Mouse (Mus musculus) limb, embryonic 14.5 days (tissue): ENCODE measurements around the gene Spata48. TPM values are rescaled to one million over a fixed set of nuclear protein-coding genes. Genes with fewer than 3 reads are reported as not detected.

Experiments used
- ATAC-seq: fragments of 200-750 bp; cut with Nextera tagmentation; 2 replicates; pipeline ENCODE4 v1.8.0; 2017; ENCODE audit warnings: low read depth, moderate number of reproducible peaks, moderate TSS enrichment; ENCODE audit not compliant: low FRiP score
- DNase-seq: peaks from one replicate; pipeline ENCODE4 v3.0.0-alpha.2; 2015; ENCODE audit warnings: low spot score
- H3K27ac ChIP-seq: fragments of 300-500 bp; sonication (generic); replicated peaks from 2 replicates; pipeline ENCODE4 v1.5.1; 2014; ENCODE audit warnings: low read depth, mild to moderate bottlenecking, low read length, moderate library complexity, mixed read lengths
- H3K27me3 ChIP-seq: fragments of 300-500 bp; sonication (generic); 2 replicates; pipeline ENCODE4 v1.6.1; 2014; ENCODE audit warnings: low read length, mixed read lengths; ENCODE audit not compliant: control insufficient read depth, insufficient read depth
- H3K36me3 ChIP-seq: fragments of 300-500 bp; sonication (generic); 2 replicates; pipeline ENCODE4 v1.6.1; 2014; ENCODE audit warnings: mild to moderate bottlenecking, low read length, moderate library complexity, mixed read lengths; ENCODE audit not compliant: control insufficient read depth, insufficient read depth
- H3K4me1 ChIP-seq: fragments of 300-500 bp; sonication (generic); 2 replicates; pipeline ENCODE4 v1.6.1; 2014; ENCODE audit warnings: antibody characterized with exemption, low read length, mixed read lengths; ENCODE audit not compliant: control insufficient read depth, insufficient read depth
- H3K4me2 ChIP-seq: fragments of 300-500 bp; sonication (generic); replicated peaks from 2 replicates; pipeline ENCODE4 v1.6.1; 2014; ENCODE audit warnings: low read depth, mild to moderate bottlenecking, low read length, moderate library complexity; ENCODE audit not compliant: severe bottlenecking
- H3K4me3 ChIP-seq: fragments of 300-500 bp; sonication (generic); replicated peaks from 2 replicates; pipeline ENCODE4 v1.5.1; 2014; ENCODE audit warnings: low read length
- H3K9ac ChIP-seq: fragments of 300-500 bp; sonication (generic); 2 replicates; pipeline ENCODE4 v1.6.1; 2014; ENCODE audit warnings: mild to moderate bottlenecking, low read depth, low read length, moderate library complexity; ENCODE audit not compliant: severe bottlenecking
- H3K9me3 ChIP-seq: fragments of 300-500 bp; sonication (generic); 2 replicates; pipeline ENCODE4 v1.6.1; 2016; ENCODE audit warnings: low read length; ENCODE audit not compliant: control insufficient read depth
- POLR2A ChIP-seq: fragments of 200-500 bp; IDR thresholded peaks from 2 replicates; pipeline ENCODE4 v1.8.0; 2012; ENCODE audit warnings: inconsistent platforms, mild to moderate bottlenecking, moderate library complexity, borderline replicate concordance; ENCODE audit not compliant: insufficient read depth, insufficient read length; ENCODE audit errors: extremely low read depth
- WGBS: fragments of 180-500 bp; shearing (Covaris S2); extraction: QIAGEN DNeasy Blood & Tissue Kit; methylation state at CpG from one replicate; pipeline ENCODE4 v1.1.7; 2014; 5-methylcytosine and 5-hydroxymethylcytosine counted together
- polyA plus RNA-seq, 2 experiments: library from polyadenylated mRNA; depleted of rRNA in 1 of 2; stranded (reverse) in 1 of 2; unstranded in 1 of 2; fragments of >200 nt; fragmentation: Nextera tagmentation in 1 of 2; extraction: Ambion mirVana in 1 of 2; gene quantifications; 2 replicates each; pipeline versions ENCODE4 v1.2.1 to v1.2.3; 2012 to 2014

The Spata48 gene
- polyA plus RNA-seq, 2 experiments, result 0.52 to 0.70 TPM

GRCm38 (mm10) chr11:11509413-11509812 lies 47.5 kb downstream of the Spata48 start:
- WGBS, result 57% methylated on average over 2 of the region's 2 CpGs

GRCm38 (mm10) chr11:11512056-11512455 lies 50.2 kb downstream of the Spata48 start:
- no peak for TF ChIP-seq POLR2A
- H3K36me3 ChIP-seq, result no peaks in the 10 kb centered on the region
- no peaks in the 10 kb centered on the region for H3K27me3 ChIP-seq
- ATAC-seq (no peak), DNase-seq (no peak)
- H3K9ac ChIP-seq, result no peak overlapping the region
- no peak overlapping the region for H3K4me2 ChIP-seq
- H3K27ac ChIP-seq, result no peak overlapping the region
- H3K4me1 ChIP-seq, result no peaks in the 10 kb centered on the region
- H3K4me3 ChIP-seq, result no peak overlapping the region
- H3K9me3 ChIP-seq, result no peaks in the 10 kb centered on the region
- WGBS, result 38% methylated on average over 2 of the region's 2 CpGs

More at GRCm38 (mm10) chr11:11509413-11509812, 47.5 kb downstream of the Spata48 start:
- no peak overlapping the region for H3K9ac ChIP-seq
- H3K4me3 ChIP-seq, result no peak overlapping the region
- H3K4me2 ChIP-seq, result no peak overlapping the region
- H3K36me3 ChIP-seq, result no peaks in the 10 kb centered on the region
- no peaks in the 10 kb centered on the region for H3K9me3 ChIP-seq
- ATAC-seq (no peak), DNase-seq (no peak)
- no peaks in the 10 kb centered on the region for H3K27me3 ChIP-seq
- TF ChIP-seq POLR2A, result no peak
- H3K4me1 ChIP-seq, result no peaks in the 10 kb centered on the region
- H3K27ac ChIP-seq, result no peak overlapping the region

- no peak for ATAC-seq
- WGBS, result 78% methylated on average over 2 of the region's 2 CpGs
- no peaks in the 10 kb centered on the region for H3K27me3 ChIP-seq
- no peak overlapping the region for H3K27ac ChIP-seq
- H3K4me1 ChIP-seq, result no peaks in the 10 kb centered on the region
- H3K36me3 ChIP-seq, result no peaks in the 10 kb centered on the region
- no peak overlapping the region for H3K4me3 ChIP-seq
- H3K9me3 ChIP-seq, result no peaks in the 10 kb centered on the region
- no peak overlapping the region for H3K4me2 ChIP-seq
- TF ChIP-seq POLR2A, result no peak
- DNase-seq, result no peak
- no peak overlapping the region for H3K9ac ChIP-seq
These were observed 51.3 kb downstream of the Spata48 start for GRCm38 (mm10) chr11:11513008-11513799.

GRCm38 (mm10) chr11:11514920-11515319 lies 53.0 kb downstream of the Spata48 start:
- DNase-seq, result no peak
- no peaks in the 10 kb centered on the region for H3K27me3 ChIP-seq
- no peak for TF ChIP-seq POLR2A
- H3K9me3 ChIP-seq, result no peaks in the 10 kb centered on the region
- H3K4me2 ChIP-seq, result no peak overlapping the region
- no peaks in the 10 kb centered on the region for H3K36me3 ChIP-seq
- H3K4me1 ChIP-seq, result no peaks in the 10 kb centered on the region
- no peak overlapping the region for H3K9ac ChIP-seq
- ATAC-seq, result no peak
- 94% methylated on average over 4 of the region's 4 CpGs for WGBS
- no peak overlapping the region for H3K4me3 ChIP-seq
- H3K27ac ChIP-seq, result no peak overlapping the region

- 79% methylated on average over 1 of the region's 1 CpGs for WGBS
- no peak overlapping the region for H3K27ac ChIP-seq
- no peak overlapping the region for H3K4me3 ChIP-seq
- H3K9me3 ChIP-seq, result no peaks in the 10 kb centered on the region
- H3K36me3 ChIP-seq, result no peaks in the 10 kb centered on the region
- no peak for ATAC-seq
- no peaks in the 10 kb centered on the region for H3K27me3 ChIP-seq
- no peak for DNase-seq
- TF ChIP-seq POLR2A, result no peak
- no peak overlapping the region for H3K4me2 ChIP-seq
- no peak overlapping the region for H3K9ac ChIP-seq
- H3K4me1 ChIP-seq, result no peaks in the 10 kb centered on the region
These were observed 56.0 kb downstream of the Spata48 start for GRCm38 (mm10) chr11:11517781-11518435.
